Mouse (Mus musculus) retina, postnatal 7 days (tissue): ENCODE measurements at regions not wholly inside any gene's neighbourhood (a gene's known extent, or its start where the extent isn't known, plus 50 kb on each side); places are given as distances from the start of the nearest gene placed in this dataset.
A peak's percentile ranks its signal among the peaks of the same experiment; 100 is the strongest.
"Not testable (repeated sequence)": the region's sequence is repeated elsewhere in the genome, so short reads cannot be mapped to it uniquely, and the experiment has no call there.

Experiments used
- DNase-seq: peaks from one replicate; pipeline ENCODE4 v3.0.0-alpha.2; 2012; ENCODE audit warnings: low read depth, low spot score

DNA sequence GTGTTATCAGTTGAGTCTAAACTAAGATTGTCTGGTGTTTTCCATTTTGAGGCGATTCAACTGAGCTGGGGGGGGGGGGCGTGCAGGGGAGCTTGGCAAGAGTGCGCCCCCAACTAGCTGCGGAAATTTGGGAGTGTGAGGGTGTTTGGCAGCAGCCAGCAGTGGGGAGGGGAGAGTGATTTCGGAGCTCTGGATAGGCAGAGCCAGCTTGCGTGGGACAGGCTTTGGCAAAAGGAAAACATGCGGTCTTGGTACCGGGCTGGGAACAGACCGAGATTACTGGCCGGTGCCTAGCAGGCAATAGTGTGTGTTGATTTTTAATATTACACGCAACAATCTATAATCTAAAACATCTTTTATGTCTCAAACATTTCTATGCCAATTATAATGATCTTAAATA is 199.4 kb upstream of the Cdk6 start:
- DNase-seq, result not testable (repeated sequence)

DNA sequence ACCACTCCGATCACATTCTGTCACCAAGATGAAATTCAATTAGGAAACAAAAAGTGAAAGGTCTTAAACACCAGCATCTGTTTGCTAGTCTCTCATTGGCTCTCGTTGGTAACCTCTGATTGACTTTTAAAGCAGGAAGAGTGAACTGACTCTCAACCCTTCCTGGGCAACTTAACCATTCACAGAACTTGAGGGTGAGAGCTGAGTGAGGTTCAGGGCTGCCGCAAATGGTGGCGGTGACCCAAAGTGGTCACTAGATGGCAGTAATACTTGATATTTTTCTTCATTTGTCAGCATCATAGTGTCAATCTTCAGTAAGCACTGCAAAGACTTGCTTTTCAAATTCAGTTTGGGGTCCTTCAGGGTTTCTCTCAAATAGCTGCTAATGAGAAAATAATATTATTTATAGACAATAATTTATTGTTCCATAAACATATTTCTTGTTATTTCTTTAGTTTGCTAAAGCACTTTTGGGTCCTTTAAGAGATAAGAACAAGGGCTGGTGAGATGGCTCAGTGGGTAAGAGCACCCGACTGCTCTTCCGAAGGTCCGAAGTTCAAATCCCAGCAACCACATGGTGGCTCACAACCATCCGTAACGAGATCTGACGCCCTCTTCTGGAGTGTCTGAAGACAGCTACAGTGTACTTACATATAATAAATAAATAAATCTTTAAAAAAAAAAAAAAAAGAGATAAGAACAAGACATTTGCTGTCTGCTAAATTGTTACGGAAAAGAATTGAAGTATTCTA is 194.6 kb upstream of the Cdk6 start:
- DNase-seq, result peak; percentile 11

DNA sequence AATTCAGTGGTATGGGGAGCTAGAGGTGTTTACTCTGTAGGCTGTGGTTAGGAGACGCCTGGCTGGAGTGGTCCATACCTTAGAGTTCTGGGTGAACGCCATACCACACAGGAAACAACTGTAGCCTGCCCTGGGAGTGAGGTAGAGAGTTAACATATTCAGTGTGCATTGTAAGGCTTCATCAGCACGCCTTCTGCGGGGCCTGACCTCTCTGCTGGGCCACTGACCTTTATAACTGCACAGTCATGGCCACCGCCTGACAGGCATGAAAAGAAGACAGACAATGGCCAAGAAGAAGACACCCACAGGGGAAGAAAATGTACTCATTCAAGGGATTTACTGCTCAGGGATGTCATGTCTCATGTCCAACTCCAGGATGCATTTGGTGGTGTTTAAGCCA is 191.4 kb upstream of the Cdk6 start:
- not testable (repeated sequence) for DNase-seq

DNA sequence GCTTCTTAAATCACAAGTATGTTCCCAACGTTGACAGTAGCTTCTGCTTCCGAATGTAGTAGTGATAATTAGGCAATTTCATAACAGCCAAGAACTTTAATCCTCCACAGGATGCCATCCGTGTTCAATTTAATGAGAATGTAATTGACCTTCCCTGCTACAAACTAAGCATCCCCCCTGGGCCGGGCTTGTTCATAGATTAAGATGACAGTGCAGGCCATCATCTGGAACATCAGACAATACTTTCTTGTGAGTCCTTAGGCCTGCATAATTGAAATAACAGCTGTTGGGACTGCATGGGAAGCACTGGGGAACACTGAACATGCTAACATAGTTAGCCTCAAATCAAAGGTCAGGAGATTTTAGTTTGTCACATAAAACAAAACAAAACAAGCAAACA is 190.5 kb upstream of the Cdk6 start:
- DNase-seq, result not testable (repeated sequence)

DNA sequence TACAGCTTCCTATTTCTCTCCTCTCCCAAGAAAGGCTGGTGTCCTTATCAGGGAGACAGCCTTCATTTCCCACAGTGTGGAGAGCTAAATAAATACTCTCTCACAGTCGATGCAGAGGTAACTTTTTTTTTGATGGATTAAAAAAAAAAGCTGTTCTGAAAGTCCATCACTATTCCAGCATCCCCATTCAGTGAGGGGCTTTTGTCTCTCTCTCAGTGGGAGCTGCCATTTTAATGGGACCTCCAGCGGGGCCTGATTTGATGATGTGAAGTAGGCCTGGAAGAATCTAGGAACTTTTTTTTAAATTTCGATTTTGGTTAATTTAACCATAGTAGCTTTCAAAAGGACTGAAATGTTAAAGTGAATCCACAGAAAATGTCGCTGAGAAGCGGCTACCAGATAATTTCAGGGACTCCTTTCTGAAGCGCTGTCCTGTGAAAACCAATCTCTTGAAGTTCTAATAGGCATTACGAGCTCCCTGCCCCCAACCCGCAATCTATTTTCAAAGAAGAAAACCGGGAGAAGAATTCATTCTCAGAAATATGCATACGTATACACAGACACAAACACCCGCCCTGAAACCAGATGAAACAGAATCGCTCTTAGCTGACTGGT is 189.6 kb upstream of the Cdk6 start:
- not testable (repeated sequence) for DNase-seq

DNA sequence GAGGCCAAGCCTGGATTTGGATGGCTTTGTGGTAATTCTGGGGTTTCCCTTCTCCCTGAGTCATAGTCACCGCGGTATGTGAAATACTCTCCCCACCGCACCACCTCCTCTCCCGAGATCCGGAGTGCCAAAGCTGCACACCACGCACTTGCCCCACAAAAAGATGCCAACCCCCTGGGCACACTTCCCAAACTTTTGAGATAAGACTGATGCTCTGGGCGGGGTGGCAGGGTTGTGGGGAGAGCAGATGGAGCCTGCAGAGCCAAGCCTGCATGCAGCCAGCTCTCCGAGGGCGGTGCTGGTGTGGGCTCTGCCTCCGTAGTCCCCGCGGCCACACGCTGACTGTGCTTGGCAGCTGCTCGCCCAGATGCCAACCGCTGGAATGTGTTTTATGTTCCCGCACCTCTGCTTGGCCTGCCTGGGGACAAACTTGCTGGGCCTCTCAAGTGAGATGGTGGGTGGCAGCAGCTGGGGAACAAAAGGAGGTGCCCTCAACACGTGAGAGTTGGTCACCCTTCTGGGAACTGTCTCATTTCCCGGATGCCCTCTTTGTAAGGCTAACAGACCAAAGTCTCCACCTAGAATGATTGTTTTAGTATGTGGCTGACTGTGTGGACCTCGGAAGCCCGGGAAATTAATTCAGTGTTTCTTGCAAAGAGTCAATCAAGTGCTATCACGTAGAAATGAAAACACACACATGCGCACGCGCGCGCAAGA is 189.0 kb upstream of the Cdk6 start:
- DNase-seq, result peak; percentile 14

DNA sequence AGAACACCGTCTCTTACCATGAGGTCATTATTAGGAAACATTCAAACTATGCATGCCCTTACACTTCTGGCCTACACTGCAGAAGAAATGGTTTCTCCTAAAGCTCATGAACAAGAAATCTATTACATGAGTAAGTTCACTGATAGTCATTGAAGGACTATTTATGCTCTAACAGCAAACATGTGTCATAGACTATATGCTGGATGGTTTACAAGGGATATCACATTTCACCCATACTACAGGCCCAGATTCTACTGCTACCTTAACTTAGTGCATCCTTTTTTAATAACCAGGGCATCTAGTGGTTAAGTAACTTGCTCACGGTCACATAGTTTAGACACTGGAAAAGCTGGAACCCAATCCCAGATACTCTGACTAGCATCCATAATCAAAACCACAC is 175.8 kb upstream of the Cdk6 start:
- DNase-seq, result not testable (repeated sequence)

DNA sequence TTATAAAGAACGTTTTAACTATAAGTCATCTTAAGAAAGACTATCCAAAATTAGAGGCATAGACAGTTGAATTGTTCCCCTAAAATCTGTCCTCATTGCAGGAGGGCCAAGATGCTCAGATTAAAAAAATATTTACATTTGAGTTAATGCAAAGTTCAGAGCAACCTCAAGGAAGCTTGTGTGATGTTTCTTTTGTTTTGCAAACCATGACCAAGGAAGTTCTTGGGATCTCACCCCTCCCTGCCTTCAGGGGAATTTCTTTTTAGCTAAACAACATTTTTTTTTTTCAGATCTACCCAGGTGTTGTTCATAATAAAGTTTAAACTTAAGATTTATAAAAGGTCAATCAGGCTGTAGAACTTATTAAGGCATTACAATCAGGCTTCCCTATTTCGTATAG is 174.8 kb upstream of the Cdk6 start:
- DNase-seq, result not testable (repeated sequence)

DNA sequence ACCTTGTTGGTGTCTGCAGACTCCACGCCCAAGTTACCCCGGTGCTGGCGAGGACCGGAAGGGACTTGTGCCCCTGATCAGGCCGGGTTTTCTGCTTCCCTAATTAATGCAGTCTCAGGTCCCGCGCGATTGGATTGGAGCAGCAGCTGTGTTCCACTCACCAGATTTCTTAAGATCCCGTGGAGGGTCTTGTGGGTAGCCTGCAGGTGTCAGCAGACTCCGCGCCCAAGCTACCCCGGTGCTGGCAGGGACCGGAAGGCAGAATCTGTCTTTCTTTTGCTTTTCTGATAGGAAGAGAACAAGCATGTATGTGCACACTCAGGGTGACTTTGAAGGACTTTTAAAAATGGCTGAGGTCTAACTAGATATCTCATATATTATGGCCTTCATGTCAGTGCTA is 147.7 kb upstream of the Cdk6 start:
- DNase-seq, result not testable (repeated sequence)

DNA sequence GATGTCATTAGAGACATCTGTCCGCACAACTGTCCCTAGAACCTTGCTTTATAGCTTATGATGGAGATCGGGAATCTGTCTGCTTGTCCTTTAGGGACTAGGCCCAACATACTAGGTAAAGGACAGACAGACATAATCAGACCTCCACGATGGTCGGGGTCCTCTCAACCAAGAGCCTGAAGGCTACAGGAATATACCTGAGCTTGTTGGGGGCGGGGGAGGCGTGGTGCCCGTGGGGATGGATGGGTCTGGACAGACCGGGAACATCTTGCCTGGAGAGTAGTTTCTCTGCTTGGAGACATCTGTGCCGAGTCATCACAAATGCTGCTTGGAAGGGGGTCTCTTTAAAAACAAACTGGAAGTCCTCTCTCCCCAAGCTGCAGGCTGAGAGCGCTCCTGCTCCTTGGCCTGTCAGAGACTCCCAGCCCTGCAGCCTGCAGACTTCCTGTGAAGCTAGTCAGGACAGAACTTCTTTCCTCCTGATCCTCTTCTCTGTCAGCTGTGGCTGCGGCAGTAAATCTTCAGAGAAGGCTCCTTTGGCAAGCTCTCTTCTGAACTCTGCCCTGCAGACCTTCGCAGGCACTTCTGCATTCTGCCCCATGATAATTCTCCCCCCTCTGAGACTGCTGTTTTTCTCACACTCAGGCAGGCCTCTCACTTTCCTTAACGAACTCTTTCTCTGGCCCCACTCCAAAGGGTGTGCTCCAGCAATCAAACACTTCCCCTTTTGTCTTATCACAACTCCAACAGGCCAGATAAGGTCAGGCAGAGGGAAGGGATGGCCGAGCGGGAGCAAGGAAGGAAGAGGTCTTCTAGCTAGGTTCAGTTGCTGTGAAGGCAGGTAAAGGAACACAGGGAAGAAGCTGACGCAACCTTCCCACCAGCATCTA is 143.1 kb upstream of the Cdk6 start:
- DNase-seq, result no peak

DNA sequence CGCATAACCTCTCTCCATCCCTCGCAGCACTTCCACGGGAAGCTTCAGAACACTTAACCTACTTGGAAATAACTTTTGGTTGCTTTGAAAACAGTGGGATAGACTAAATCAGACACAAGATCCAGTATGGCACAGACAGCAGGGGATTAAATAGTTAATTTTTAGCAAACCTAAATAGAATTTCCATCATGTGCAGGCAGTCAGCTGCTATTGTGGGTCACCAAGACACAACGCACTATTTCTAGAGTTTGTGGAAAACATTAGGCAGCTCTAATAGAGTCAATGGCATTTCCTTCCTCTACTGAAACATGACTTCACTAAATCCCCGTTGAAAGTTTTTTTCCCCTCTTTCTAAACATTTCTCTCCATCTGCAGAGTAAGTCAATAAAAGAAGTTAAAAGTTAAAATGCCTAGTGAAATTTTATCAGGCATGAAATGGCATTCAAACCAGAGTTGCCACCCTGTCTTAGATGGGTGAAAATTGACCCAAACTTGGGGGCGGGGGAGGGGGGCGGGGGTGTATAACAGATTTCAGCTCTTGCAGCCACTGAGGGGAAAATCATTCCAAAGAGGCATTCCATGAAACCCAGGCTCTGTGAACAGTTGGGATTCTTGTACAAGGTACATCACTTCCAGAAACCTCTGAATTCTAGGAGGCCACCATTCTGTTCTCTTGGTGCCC is 142.3 kb upstream of the Cdk6 start:
- not testable (repeated sequence) for DNase-seq

DNA sequence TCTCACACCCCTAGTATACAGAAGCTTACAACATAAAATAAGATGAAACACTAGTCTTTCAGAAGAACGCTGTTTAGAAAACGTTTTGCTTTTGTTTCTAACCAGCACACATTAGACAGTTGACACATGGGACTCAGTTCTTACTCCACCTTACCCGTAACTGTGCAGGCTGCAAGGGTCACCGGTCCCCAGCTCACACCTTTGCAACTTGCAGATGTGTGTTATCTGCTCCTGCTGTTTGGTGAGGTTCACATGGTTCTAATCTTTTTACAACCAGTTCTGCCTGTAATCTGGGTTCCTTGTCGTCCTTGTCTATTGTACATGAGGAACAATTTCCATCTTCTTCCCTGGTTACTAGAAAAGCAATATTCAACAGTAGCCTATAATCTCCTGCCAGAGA is 135.1 kb upstream of the Cdk6 start:
- not testable (repeated sequence) for DNase-seq

DNA sequence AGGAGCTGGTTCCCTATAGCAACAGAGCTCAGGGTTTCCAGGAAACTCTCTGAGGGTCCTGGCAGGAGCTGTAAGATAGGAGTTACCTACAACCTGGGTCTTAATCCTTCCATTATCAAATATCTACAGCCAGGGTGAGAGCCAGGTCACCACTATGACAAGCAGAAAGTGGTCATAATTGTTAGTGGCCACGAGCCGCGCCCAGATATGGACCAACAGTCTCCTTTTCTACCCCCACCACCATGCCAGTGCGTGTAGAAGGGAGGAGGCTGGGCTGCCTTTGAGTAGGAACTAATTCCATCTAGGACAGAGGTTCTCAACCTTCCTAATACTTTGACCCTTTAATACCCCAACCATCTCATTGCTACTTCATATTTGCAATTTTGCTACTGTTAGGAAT is 133.0 kb upstream of the Cdk6 start:
- not testable (repeated sequence) for DNase-seq

DNA sequence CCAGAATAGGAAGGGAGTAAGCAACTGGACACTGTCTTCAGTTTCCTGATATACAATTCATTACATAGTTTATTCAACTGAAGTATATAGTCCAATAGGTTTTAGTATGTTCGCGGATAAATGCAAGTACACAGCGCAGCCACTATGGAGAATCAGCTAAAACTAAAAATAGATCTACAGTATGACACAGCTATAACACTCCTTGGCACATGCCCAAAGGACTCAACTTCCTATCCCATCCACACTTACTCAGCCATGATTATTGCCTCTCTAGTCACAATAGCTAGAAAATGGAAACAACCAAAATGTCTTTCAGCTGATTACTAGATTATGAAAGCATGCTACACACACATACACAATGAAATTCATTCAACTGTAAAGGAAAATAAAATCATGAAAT is 130.0 kb upstream of the Cdk6 start:
- DNase-seq, result no peak

DNA sequence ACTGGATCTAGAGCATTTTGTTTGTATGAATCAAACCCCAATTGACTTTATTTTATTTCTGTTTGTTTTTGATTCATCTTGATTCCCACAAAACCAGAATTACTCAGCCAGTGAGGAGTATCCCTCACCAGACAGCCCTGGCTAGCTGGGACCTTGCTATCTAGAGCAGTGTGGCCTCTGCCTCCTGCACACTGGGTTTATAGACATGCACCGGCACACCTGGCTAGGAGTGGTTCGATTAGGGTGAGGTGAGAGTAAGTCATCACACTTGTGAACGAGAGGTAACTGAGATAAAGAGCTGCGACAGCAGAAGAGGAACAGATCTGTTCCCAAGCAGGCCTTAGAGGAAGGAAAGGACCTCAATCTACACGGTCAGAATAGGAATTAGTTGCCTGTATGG is 125.2 kb upstream of the Cdk6 start:
- no peak for DNase-seq

DNA sequence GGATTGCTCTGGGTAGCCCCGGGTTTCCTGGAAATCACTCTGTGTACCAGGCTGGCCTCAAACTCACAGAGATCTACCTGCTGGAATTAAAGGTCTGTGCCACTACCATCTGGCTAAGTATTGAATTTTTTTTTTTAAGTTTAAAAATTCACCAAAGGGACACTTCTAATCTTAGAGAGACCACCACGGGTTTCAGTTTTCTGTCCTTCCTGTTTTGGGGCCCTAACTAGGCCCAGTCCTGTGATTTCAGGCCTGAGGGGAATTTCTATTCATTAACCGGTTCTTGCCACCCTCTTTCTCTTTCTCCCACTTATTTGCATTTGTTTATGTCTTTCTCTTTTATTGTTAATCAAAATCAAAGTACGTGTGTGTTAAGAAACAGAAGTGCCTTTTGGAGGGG is 122.1 kb upstream of the Cdk6 start:
- DNase-seq, result no peak

DNA sequence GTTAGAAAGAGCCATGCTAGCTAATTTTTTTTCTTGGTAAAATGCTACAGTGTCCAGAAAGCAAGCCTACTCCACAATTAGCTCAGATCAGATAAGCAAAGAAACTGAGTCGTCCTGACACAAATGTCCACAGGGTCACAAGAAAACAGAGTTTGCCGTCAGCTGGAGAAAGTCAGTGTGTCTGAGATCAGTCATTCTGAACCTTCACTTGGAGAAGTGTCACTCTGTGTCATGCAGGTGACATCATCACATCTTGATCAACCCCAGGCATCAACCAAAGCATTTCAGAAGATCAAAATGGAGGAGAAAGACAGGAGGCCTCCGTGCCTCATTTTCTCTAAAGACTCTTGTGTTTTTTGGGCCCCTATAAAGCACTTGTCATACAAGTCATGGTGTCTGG is 121.5 kb upstream of the Cdk6 start:
- no peak for DNase-seq

DNA sequence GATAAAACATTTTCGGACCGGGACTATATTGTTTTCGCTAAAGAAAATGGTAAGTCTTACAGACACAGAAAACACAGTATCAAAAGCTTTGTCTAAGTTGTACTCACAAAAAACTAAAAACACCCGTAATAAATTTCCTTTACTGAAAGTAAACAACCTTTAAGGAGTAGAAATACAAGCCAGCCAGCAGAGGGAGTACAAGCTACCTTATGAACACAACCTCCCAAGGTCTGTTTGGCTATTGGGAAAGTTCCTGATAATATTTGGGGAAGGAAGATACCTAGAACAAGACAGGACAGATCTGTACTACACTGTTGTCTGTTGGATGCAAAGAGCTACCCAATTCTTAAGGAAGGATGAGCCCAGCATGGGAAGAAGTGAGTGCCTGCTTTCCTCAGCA is 117.5 kb upstream of the Cdk6 start:
- DNase-seq, result peak; percentile 4

DNA sequence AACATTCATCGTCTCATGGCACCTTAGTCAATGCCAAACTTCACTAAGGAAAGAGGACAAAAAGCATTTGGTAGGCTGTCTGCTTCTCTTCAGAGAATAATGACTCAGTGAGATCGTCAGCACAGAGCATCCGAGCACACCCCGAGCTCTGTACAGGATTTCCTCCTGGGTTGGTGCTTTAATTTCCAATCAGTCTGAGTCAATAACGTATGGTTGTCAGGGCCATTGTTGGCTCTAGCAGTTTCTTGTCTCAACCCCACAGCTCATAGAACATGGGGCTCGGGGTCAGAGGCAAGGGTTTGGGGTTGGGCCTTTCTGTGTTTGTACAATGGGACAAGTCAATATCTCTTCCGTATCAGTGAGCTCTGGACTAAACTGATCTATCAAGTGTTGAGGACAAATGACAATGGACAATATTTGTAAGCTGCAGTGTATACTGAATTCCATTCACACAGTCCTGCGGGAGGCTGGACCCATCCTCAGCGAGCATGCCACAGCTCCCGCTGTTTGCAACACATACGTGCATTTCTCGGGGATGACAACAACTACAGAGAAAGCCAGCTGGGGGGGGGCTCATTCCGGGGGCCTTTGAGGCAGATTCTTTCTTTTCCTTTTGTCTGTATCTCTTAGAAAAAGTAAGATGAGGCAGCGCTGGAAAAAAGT is 116.8 kb upstream of the Cdk6 start:
- DNase-seq, result not testable (repeated sequence)

DNA sequence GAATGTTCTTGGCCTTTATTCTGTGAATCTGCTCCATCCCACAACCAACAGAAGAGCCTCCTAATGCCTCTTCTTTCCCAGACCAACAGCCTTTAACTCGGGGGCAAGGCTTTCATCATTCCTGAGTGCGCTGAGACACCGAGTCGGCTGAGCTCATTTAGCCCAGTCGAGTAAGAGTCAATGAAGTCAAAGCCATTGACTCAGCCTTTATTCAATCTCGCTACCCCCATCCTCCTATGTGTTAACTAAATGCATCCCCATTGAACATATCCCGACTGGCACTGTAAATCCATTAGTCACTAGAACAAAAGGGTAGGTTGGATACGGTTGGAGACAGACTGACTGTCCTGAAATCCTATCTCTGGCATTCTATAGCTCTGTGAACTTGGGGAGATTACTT is 115.9 kb upstream of the Cdk6 start:
- DNase-seq, result not testable (repeated sequence)

DNA sequence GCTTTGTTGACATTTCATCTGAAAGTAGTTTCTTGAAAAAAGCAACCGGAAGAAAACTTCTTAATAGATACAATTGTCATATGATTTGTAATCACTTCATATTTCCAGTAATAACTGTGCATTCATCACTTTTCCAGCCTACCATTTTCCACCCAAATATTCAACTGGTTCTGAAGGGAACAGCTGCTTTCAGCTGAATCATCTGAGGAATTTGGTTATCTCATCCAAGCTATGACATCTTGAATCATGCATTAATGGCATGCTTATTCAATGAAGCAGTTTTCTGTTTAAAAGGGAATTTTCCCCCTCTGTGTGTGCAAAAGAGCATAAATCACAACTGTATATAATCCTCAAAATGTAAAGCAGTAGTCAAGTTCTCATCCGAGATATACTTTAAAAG is 97.2 kb upstream of the Cdk6 start:
- not testable (repeated sequence) for DNase-seq
